Mouse (Mus musculus) right cerebral cortex, adult 2 months (tissue): ENCODE results near the gene H2-D1.
"Not testable (repeated sequence)": the region's sequence is repeated elsewhere in the genome, so short reads cannot be mapped to it uniquely, and the experiment has no call there.

Experiments used
- DNase-seq, 2 experiments: peaks; one replicate each; pipeline ENCODE4 v3.0.0; 2021 to 2022; ENCODE audit warnings: low spot score in 2 of 2

The H2-D1 gene

GRCm38 (mm10) chr17:35303756-35304350 lies 41.3 kb downstream of the H2-D1 start:
- DNase-seq: no peak

GRCm38 (mm10) chr17:35304478-35304877 lies 41.9 kb downstream of the H2-D1 start:
- no peak for DNase-seq

- not testable (repeated sequence) for DNase-seq
Observed at GRCm38 (mm10) chr17:35304921-35305320, 42.4 kb downstream of the H2-D1 start.
